Mouse (Mus musculus) cerebellum, adult 9-10 months (tissue): Measurements from ENCODE around the gene Col1a1.

ENCODE experiments used
- DNase-seq: peaks from one replicate; pipeline ENCODE4 v3.0.0; 2022

Col1a1 gene

GRCm38 (mm10) chr11:94997596-94997995 is 61.6 kb downstream of the Col1a1 start:
- DNase-seq: no peak

- no peak for DNase-seq
Observed at GRCm38 (mm10) chr11:94998041-94998531, 62.1 kb downstream of the Col1a1 start.

- DNase-seq: no peak
Observed at GRCm38 (mm10) chr11:95000128-95000527, 64.1 kb downstream of the Col1a1 start.

DNA sequence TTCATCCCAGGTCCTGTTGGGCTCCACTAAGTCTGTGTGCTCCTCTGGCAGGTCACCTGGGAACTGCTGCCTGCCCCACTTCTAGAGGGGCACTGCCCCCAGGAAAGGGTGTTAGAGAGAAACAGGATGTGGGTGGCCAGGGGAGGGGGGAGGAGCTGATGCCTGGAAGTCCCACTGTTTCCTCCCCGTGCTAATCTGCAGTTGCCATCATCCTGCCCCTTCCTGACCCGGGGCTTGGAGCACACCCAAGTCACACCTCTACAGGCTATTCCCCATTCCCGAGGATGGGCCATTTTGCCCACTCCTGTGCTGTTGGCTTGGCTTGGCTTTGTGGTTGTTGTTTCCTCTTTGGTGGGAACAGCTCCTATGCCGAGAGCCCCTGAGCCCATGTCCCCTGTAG is 64.5 kb downstream of the Col1a1 start:
- DNase-seq: no peak

DNA sequence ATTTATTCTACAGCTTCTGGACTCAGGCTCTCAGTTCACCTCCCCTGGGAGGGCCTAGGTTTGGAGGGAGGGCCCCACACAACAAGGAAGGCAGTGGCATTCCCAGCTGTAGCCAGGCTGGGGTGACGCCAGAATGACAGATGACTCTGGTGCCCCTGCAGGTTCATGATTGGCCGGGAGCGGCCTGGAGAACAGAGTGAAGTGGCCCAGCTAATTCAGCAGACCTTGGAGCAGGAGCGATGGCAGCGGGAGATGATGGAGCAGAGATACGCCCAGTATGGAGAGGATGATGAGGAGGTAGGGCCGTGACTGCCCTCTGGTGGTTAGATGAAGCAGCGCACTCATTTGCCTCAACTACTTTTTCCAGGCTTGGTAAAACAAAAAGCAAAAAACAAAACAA is 65.0 kb downstream of the Col1a1 start:
- DNase-seq: peak; percentile 96

GRCm38 (mm10) chr11:95001584-95002347 is 65.7 kb downstream of the Col1a1 start:
- DNase-seq: no peak
